Mouse (Mus musculus) spleen, adult 2 months (tissue): ENCODE results near the gene Spata32. TPM values are rescaled to one million over a fixed set of nuclear protein-coding genes. Genes with fewer than 3 reads are reported as not detected.

Experiments used
- DNase-seq, 2 experiments: peaks; one replicate each; pipeline versions ENCODE4 v3.0.0 to v3.0.0-alpha.2; 2012 to 2021; ENCODE audit warnings: low spot score in 2 of 2, low read depth in 1 of 2
- H3K27ac ChIP-seq: fragments of 200-500 bp; 2 replicates; pipeline ENCODE4 v1.5.1; 2012; ENCODE audit warnings: low read length, inconsistent platforms; ENCODE audit not compliant: insufficient read depth
- H3K27me3 ChIP-seq: fragments of 200-500 bp; 2 replicates; pipeline ENCODE4 v1.6.1; 2012; ENCODE audit warnings: mild to moderate bottlenecking, moderate library complexity, low read length, inconsistent platforms; ENCODE audit not compliant: control insufficient read depth, insufficient read depth
- H3K36me3 ChIP-seq: fragments of 200-500 bp; 2 replicates; pipeline ENCODE4 v1.6.1; 2012; ENCODE audit warnings: mild to moderate bottlenecking, low read length, inconsistent platforms; ENCODE audit not compliant: control insufficient read depth, insufficient read depth
- H3K4me1 ChIP-seq: fragments of 200-500 bp; 2 replicates; pipeline ENCODE4 v1.6.1; 2011; ENCODE audit warnings: inconsistent platforms; ENCODE audit not compliant: control insufficient read depth, insufficient read depth, insufficient read length
- H3K4me3 ChIP-seq: fragments of 200-500 bp; 2 replicates; pipeline ENCODE4 v1.5.1; 2011; ENCODE audit warnings: mild to moderate bottlenecking, inconsistent platforms; ENCODE audit not compliant: insufficient read depth, insufficient read length; ENCODE audit errors: extremely low read depth
- CTCF ChIP-seq: fragments of 200-500 bp; IDR thresholded peaks from 2 replicates; pipeline ENCODE4 v1.5.1; 2011; ENCODE audit warnings: mild to moderate bottlenecking, inconsistent platforms; ENCODE audit not compliant: insufficient read depth, insufficient read length, insufficient replicate concordance; ENCODE audit errors: extremely low read depth
- POLR2A ChIP-seq: fragments of 200-500 bp; IDR thresholded peaks from 2 replicates; pipeline ENCODE4 v1.6.1; 2011; ENCODE audit warnings: low read depth, low read length, inconsistent platforms
- WGBS: fragments of 180-500 bp; shearing (Covaris S2); methylation state at CpG from one replicate; pipeline ENCODE4 v1.1.7; 2018; 5-methylcytosine and 5-hydroxymethylcytosine counted together
- polyA plus RNA-seq: library from polyadenylated mRNA; depleted of rRNA; stranded (reverse); fragments of >200 nt; gene quantifications from 2 replicates; pipeline ENCODE4 v1.2.3, GENCODE M21; 2012

The Spata32 gene
- polyA plus RNA-seq, 1 experiment, result not detected

DNA sequence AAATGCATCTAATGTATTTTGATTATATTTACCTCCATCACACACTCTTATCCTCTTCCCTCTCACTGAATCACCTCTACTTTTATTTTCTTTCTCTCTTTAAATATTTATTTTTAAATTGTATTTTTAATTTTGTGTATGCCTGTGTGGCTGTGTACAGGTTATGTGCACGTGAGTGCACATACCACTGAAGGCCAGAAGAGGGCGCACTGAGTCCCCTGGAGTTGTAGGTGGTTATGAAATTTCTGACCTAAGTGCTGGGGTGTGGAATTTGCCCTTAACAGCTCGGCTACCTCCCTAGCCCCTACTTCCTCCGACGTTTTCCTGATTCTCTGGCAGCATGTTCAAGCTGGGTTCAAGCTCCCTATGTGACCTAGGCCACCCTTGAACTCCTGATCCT lies 4.5 kb downstream of the Spata32 start:
- H3K4me1 ChIP-seq, result peaks cover 5% of the 10 kb centered on the region; the same call in 1 of the 2 replicates
- no peak overlapping the region for H3K4me3 ChIP-seq
- DNase-seq, result no peak
- no peaks in the 10 kb centered on the region for H3K27me3 ChIP-seq
- H3K36me3 ChIP-seq, result no peaks in the 10 kb centered on the region
- TF ChIP-seq POLR2A (no peak), CTCF (no peak)
- 86% methylated on average over 5 of the region's 5 CpGs for WGBS
- no peak overlapping the region for H3K27ac ChIP-seq

GRCm38 (mm10) chr11:103210291-103210690 lies 7.9 kb downstream of the Spata32 start:
- 80% methylated on average over 8 of the region's 8 CpGs for WGBS
- TF ChIP-seq CTCF (no peak), POLR2A (no peak)
- DNase-seq, result no peak

GRCm38 (mm10) chr11:103208458-103208857 lies 9.8 kb downstream of the Spata32 start, which contains the start of gene 1700023F06Rik:
TSS of gene 1700023F06Rik (minus strand) at chr11:103208558.
- Histone ChIP-seq H3K27me3 (no peaks in the 10 kb centered on the region), H3K4me1 (no peaks in the 10 kb centered on the region), H3K36me3 (no peaks in the 10 kb centered on the region), H3K27ac (no peak within 1 kb of the TSS), H3K4me3 (no peak within 1 kb of the TSS)
- TF ChIP-seq CTCF (no peak), POLR2A (no peak)
- DNase-seq, result no peak
- 93% methylated on average over 3 of the region's 3 CpGs for WGBS

More at GRCm38 (mm10) chr11:103210291-103210690, 7.9 kb downstream of the Spata32 start:
- Histone ChIP-seq H3K4me3 (no peak overlapping the region), H3K4me1 (no peaks in the 10 kb centered on the region), H3K27me3 (no peaks in the 10 kb centered on the region), H3K36me3 (no peaks in the 10 kb centered on the region), H3K27ac (no peak overlapping the region)

- Histone ChIP-seq H3K4me1 (no peaks in the 10 kb centered on the region), H3K4me3 (no peak overlapping the region), H3K27ac (no peak overlapping the region), H3K36me3 (no peaks in the 10 kb centered on the region), H3K27me3 (no peaks in the 10 kb centered on the region)
- no peak for TF ChIP-seq POLR2A
- no peak for TF ChIP-seq CTCF
- no peak for DNase-seq
- 88% methylated on average over 6 of the region's 6 CpGs for WGBS
Observed at GRCm38 (mm10) chr11:103206203-103206602, 12.0 kb downstream of the Spata32 start.

- Histone ChIP-seq H3K4me3 (no peak overlapping the region), H3K27me3 (no peaks in the 10 kb centered on the region), H3K36me3 (peaks cover 18% of the 10 kb centered on the region), H3K27ac (no peak overlapping the region), H3K4me1 (no peaks in the 10 kb centered on the region)
- no peak for DNase-seq
- TF ChIP-seq CTCF (no peak), POLR2A (no peak)
Observed at GRCm38 (mm10) chr11:103202376-103202775, 15.9 kb downstream of the Spata32 start.

DNA sequence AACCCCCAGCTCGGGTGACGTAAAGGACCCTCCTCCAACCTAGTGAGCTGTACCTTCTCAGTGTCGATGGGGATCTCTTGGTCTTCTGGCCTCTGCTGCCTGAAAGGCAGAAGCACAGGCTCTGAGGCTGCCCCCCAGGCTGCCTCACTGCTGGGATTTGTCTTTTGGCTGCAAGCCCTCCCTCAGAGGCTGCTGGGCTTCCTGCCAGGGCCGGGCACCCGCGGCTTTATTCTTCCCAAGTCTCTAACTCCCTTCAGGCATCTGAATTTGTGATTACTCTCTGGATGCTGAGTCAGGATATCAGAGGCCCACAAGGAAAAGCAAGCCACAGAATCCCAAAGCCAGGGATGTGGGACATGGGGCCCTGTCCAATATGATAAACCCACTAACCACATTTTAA lies 16.6 kb downstream of the Spata32 start:
- peaks cover 25% of the 10 kb centered on the region for H3K36me3 ChIP-seq
- WGBS, result 34% methylated on average over 6 of the region's 6 CpGs
- no peaks in the 10 kb centered on the region for H3K4me1 ChIP-seq
- TF ChIP-seq CTCF (no peak), POLR2A (no peak)
- H3K4me3 ChIP-seq, result no peak overlapping the region
- no peak overlapping the region for H3K27ac ChIP-seq
- no peak for DNase-seq
- H3K27me3 ChIP-seq, result no peaks in the 10 kb centered on the region

DNA sequence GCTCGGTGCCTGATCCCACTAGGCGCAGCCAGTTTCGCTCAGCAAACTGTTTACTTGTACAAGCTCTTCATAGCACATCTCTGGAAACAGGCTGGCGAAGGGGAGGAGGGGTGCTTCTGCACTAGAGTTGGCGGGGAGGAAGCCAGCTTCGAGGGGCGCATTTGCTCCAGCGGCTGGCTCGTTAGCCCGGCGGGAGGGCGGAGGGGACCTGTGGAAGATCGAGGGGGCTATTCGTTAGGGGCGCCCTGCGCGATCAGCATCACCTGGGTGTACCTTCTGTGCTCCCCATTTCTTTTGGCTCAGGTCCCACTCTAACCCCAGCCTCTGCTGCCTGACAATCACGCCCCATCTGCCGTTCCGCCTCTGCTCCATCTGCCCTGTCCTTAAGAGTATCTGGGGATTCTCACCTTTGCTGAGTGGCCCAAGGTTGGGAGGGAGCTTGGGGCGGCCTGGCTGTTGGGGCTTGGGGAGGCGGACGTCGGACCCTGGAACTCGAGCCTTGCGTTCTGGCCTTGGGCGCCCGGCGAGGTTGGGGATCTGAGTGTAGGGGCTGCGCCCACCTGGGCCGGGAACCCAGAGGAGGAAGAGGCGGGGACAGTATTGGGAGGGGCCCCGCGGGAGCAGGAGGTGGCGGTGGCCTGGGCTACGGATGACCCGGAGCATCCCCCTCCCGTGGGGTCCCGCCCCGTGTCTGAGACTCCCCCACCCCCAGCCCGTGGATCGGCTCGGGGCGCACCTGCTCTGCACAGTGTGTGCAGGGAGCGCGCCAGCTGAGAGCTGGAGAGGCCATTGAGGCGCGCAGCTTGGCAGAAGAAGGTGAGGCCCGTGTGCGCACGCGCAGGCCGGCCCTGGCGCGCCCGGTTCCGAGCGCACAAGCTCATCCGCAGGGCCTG lies 19.1 kb downstream of the Spata32 start:
- 75% methylated on average over 59 of the region's 59 CpGs for WGBS
- Histone ChIP-seq H3K27ac (no peak overlapping the region), H3K27me3 (no peaks in the 10 kb centered on the region), H3K4me1 (no peaks in the 10 kb centered on the region), H3K4me3 (no peak overlapping the region), H3K36me3 (peaks cover 48% of the 10 kb centered on the region)
- DNase-seq, result no peak
- TF ChIP-seq CTCF (no peak), POLR2A (no peak)
